Mouse (Mus musculus) kidney, adult 9 months (tissue): ENCODE measurements at regions not wholly inside any gene's neighbourhood (a gene's known extent, or its start where the extent isn't known, plus 50 kb on each side); places are given as distances from the start of the nearest gene placed in this dataset.

Experiments used
- DNase-seq: peaks from one replicate; pipeline ENCODE4 v3.0.0; 2022

- DNase-seq: no peak
These were observed 594.9 kb upstream of the Fam92a start for GRCm38 (mm10) chr4:12766763-12767162.

GRCm38 (mm10) chr4:12750817-12751216 lies 579.0 kb upstream of the Fam92a start:
- DNase-seq: no peak

GRCm38 (mm10) chr4:12749874-12750273 lies 578.1 kb upstream of the Fam92a start:
- no peak for DNase-seq

GRCm38 (mm10) chr4:12743714-12744327 lies 572.0 kb upstream of the Fam92a start:
- no peak for DNase-seq

GRCm38 (mm10) chr4:12736411-12736810 lies 564.6 kb upstream of the Fam92a start:
- no peak for DNase-seq

- DNase-seq: no peak
These were observed 528.4 kb upstream of the Fam92a start for GRCm38 (mm10) chr4:12700189-12700588.

- DNase-seq: no peak
These were observed 506.0 kb upstream of the Fam92a start for GRCm38 (mm10) chr4:12677814-12678213.

- DNase-seq: no peak
These were observed 499.6 kb upstream of the Fam92a start for GRCm38 (mm10) chr4:12671399-12671798.

- no peak for DNase-seq
These were observed 491.4 kb upstream of the Fam92a start for GRCm38 (mm10) chr4:12663176-12663575.

- no peak for DNase-seq
These were observed 490.9 kb upstream of the Fam92a start for GRCm38 (mm10) chr4:12662683-12663082.

GRCm38 (mm10) chr4:12659084-12659483 lies 487.3 kb upstream of the Fam92a start:
- no peak for DNase-seq

GRCm38 (mm10) chr4:12658594-12658993 lies 486.8 kb upstream of the Fam92a start:
- DNase-seq: no peak

- no peak for DNase-seq
These were observed 486.0 kb upstream of the Fam92a start for GRCm38 (mm10) chr4:12657820-12658219.

- no peak for DNase-seq
These were observed 485.2 kb upstream of the Fam92a start for GRCm38 (mm10) chr4:12656924-12657603.

- DNase-seq: no peak
These were observed 483.8 kb upstream of the Fam92a start for GRCm38 (mm10) chr4:12655457-12656228.

GRCm38 (mm10) chr4:12654568-12655456 lies 483.0 kb upstream of the Fam92a start:
- DNase-seq: no peak

- no peak for DNase-seq
These were observed 475.9 kb upstream of the Fam92a start for GRCm38 (mm10) chr4:12647732-12648131.

- DNase-seq: no peak
These were observed 470.7 kb upstream of the Fam92a start for GRCm38 (mm10) chr4:12642525-12642928.

GRCm38 (mm10) chr4:12629375-12629821 lies 457.6 kb upstream of the Fam92a start:
- DNase-seq: no peak

GRCm38 (mm10) chr4:12628702-12629374 lies 457.0 kb upstream of the Fam92a start:
- no peak for DNase-seq

GRCm38 (mm10) chr4:12627158-12627871 lies 455.5 kb upstream of the Fam92a start:
- no peak for DNase-seq
